Comparison of ENCODE assay signal across 1 mouse cellular context in genomic region chr17:34234926-34235325, GRCm38 (mm10).
TF ChIP-seq lines count a peak whose summit lies in the region.

No protein-coding gene starts in this region.

TF ChIP-seq in MEL, 35 proteins besides CTCF, POLR2A, EP300 and RAD21 (continued from another document):
- TF ChIP-seq NRF1 (IDR thresholded peaks at IDR 0.05; ENCODE audit: insufficient read depth, low read depth, low read length, poor library complexity, severe bottlenecking) (peak; percentile 53; the same call in 1 of the 2 replicates), UBTF (IDR thresholded peaks at IDR 0.05; ENCODE audit: borderline replicate concordance, insufficient read depth, low read depth, low read length) (no peak), MYC (IDR thresholded peaks at IDR 0.05; ENCODE audit: low read depth, low read length) (peak; percentile 62; the same call in 1 of the 2 replicates), MXI1 (IDR thresholded peaks at IDR 0.05; ENCODE audit: low read depth, low read length) (0 out of 2 replicates have a peak, but pooled peaks have one; percentile 48), ETS1 (IDR thresholded peaks at IDR 0.05; ENCODE audit: low read depth, low read length) (0 out of 2 replicates have a peak, but pooled peaks have one; percentile 11), JUND (IDR thresholded peaks at IDR 0.05; ENCODE audit: low read depth, low read length) (no peak), BHLHE40 (IDR thresholded peaks at IDR 0.05; ENCODE audit: borderline replicate concordance, low read depth, low read length) (no peak), MAZ (IDR thresholded peaks at IDR 0.05; ENCODE audit: low read depth, low read length) (peak; percentile 62; the same call in 1 of the 2 replicates), SMC3 (IDR thresholded peaks at IDR 0.05; ENCODE audit: low read depth, low read length) (peak; percentile 98), ZKSCAN1 (IDR thresholded peaks at IDR 0.05; ENCODE audit: low read depth, low read length) (no peak), ZNF384 (IDR thresholded peaks at IDR 0.05; ENCODE audit: low read depth, low read length) (peak; percentile 41; the same call in 1 of the 2 replicates), SIN3A (IDR thresholded peaks at IDR 0.05; ENCODE audit: low read length) (peak; percentile 70), POLR2AphosphoS2 (IDR thresholded peaks at IDR 0.05; ENCODE audit: low read length) (no peak), HCFC1 (IDR thresholded peaks at IDR 0.05; ENCODE audit: low read depth, low read length) (peak; percentile 56; the same call in 1 of the 2 replicates), TCF12 (IDR thresholded peaks at IDR 0.05; ENCODE audit: low read depth, low read length) (0 out of 2 replicates have a peak, but pooled peaks have one; percentile 38), POLR2AphosphoS5 (IDR thresholded peaks at IDR 0.05; ENCODE audit: borderline replicate concordance, low read depth, low read length) (no peak), CHD2 (IDR thresholded peaks at IDR 0.05; ENCODE audit: low read length) (no peak), CHD1 (IDR thresholded peaks at IDR 0.05; ENCODE audit: low read depth, low read length) (no peak), GATA1 (IDR thresholded peaks at IDR 0.05; ENCODE audit: low read depth, low read length) (no peak), MYB (IDR thresholded peaks at IDR 0.05; ENCODE audit: low read depth, low read length) (no peak)
